Mouse (Mus musculus): ENCODE data around the gene Far1. TPM values are rescaled to one million over a fixed set of nuclear protein-coding genes. Genes with fewer than 3 reads are reported as not detected.

Gene Far1
- total RNA-seq, 2 experiments from 2014 or later, result 91.1 to 125 TPM

Other genes starting within 250 kb of the Far1 start
- gene Btbd10, start 144.4 kb upstream of the Far1 start, total RNA-seq (2014; fragmentation: Nextera tagmentation), result 16.3 and 28.3 TPM in 2 replicates
- gene Btbd10, start 144.4 kb upstream of the Far1 start, total RNA-seq (2017), result 25.2 and 26.0 TPM in 2 replicates
- not detected in 2 replicates for gene Pth, start 125.3 kb upstream of the Far1 start, total RNA-seq (2014; fragmentation: Nextera tagmentation)
- gene Pth, start 125.3 kb upstream of the Far1 start, total RNA-seq (2017), result not detected in 2 replicates